Mouse (Mus musculus): ENCODE measurements around the gene Rnpepl1. TPM values are rescaled to one million over a fixed set of nuclear protein-coding genes. Genes with fewer than 3 reads are reported as not detected.

Gene Rnpepl1
- total and polyA plus RNA-seq, 3 experiments = 66.1 to 107 (median 78.3) TPM

DNA sequence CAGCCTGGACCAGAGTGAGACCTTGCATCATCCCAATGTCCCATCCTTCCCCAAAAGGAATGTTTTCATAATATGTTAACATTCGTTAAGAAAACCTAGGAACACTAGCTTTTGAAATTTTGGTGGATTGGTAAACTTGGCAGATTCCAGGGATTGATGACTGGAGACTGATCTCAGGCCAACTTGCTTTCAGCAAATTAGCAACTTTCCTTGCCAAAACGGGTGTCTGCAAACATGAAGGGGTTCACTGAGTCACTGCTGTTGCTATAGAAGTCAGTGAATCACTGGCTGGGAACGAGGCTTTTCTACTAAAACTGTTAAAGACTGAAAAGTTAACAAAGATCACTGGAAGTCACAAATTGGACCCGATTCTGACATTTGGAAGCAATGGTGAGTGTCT is 7.0 kb upstream of the Rnpepl1 start:
- Histone ChIP-seq H3K4me1 (ENCODE audit: control insufficient read depth, insufficient read depth, low read length) (peaks cover 5% of the 10 kb centered on the region), H3K4me3 (no peak overlapping the region), H3K36me3 (ENCODE audit: control insufficient read depth, insufficient read depth, low read length) (no peaks in the 10 kb centered on the region), H3K9ac (ENCODE audit: low read depth, low read length) (no peak overlapping the region), H3K79me2 (replicated peaks; ENCODE audit: control insufficient read depth, insufficient read depth, low read length) (no peaks in the 10 kb centered on the region), H3K27me3 (ENCODE audit: control insufficient read depth, insufficient read depth, low read length) (no peaks in the 10 kb centered on the region), H3K27ac (no peak overlapping the region)
- TF ChIP-seq EP300 (IDR thresholded peaks at IDR 0.05; ENCODE audit: insufficient read depth, low read depth, low read length) (no peak), CTCF (IDR thresholded peaks at IDR 0.05) (no peak), POLR2A (IDR thresholded peaks at IDR 0.05; ENCODE audit: insufficient read depth, low read depth, low read length) (no peak)
- intact Hi-C loops (cut with DNase I) = no loop called here
- DNase-seq = peak in 1 of 2 experiments; percentile 12
- 64% methylated on average over 4 of the region's 4 CpGs for WGBS

GRCm38 (mm10) chr1:92905703-92906310 is 4.8 kb upstream of the Rnpepl1 start:
- Histone ChIP-seq H3K79me2 (replicated peaks; ENCODE audit: control insufficient read depth, insufficient read depth, low read length) (no peaks in the 10 kb centered on the region), H3K27ac (peak overlapping the region; percentile 53), H3K36me3 (ENCODE audit: control insufficient read depth, insufficient read depth, low read length) (no peaks in the 10 kb centered on the region), H3K4me3 (no peak overlapping the region), H3K9ac (ENCODE audit: low read depth, low read length) (no peak overlapping the region), H3K4me1 (ENCODE audit: control insufficient read depth, insufficient read depth, low read length) (peaks cover 12% of the 10 kb centered on the region), H3K27me3 (ENCODE audit: control insufficient read depth, insufficient read depth, low read length) (no peaks in the 10 kb centered on the region)
- intact Hi-C loops (cut with DNase I) = no loop called here
- WGBS = 97% methylated on average over 2 of the region's 2 CpGs
- no peak for TF ChIP-seq EP300 (IDR thresholded peaks at IDR 0.05; ENCODE audit: insufficient read depth, low read depth, low read length)
- TF ChIP-seq CTCF (IDR thresholded peaks at IDR 0.05) = no peak
- no peak for TF ChIP-seq POLR2A (IDR thresholded peaks at IDR 0.05; ENCODE audit: insufficient read depth, low read depth, low read length)
- no peak for DNase-seq

- TF ChIP-seq EP300 (IDR thresholded peaks at IDR 0.05; ENCODE audit: insufficient read depth, low read depth, low read length) (peak; percentile 66; the same call in 1 of the 2 replicates), POLR2A (IDR thresholded peaks at IDR 0.05; ENCODE audit: insufficient read depth, low read depth, low read length) (peak; percentile 64; the same call in 1 of the 2 replicates), CTCF (IDR thresholded peaks at IDR 0.05) (peak; percentile 90)
- peak within 1 kb of the TSS; percentile 77 for H3K9ac ChIP-seq (ENCODE audit: low read depth, low read length)
- WGBS = under 1% methylated on average over 81 of the region's 81 CpGs
- no peaks in the 10 kb centered on the region for H3K36me3 ChIP-seq (ENCODE audit: control insufficient read depth, insufficient read depth, low read length)
- peaks cover 15% of the 10 kb centered on the region for H3K4me1 ChIP-seq (ENCODE audit: control insufficient read depth, insufficient read depth, low read length)
- no peaks in the 10 kb centered on the region for H3K79me2 ChIP-seq (replicated peaks; ENCODE audit: control insufficient read depth, insufficient read depth, low read length)
- DNase-seq = peak; percentile 89 to 92
- peak within 1 kb of the TSS; percentile 91 for H3K27ac ChIP-seq
- intact Hi-C loops (cut with DNase I) = loop anchor here (1.0 kb wide), 1 partner anchor 27 kb away; the partner anchor contains the start of gene Capn10
- peak within 1 kb of the TSS; percentile 87 for H3K4me3 ChIP-seq
- H3K27me3 ChIP-seq (ENCODE audit: control insufficient read depth, insufficient read depth, low read length) = no peaks in the 10 kb centered on the region
Observed at GRCm38 (mm10) chr1:92906779-92907631, 3.6 kb upstream of the Rnpepl1 start, which contains the start of gene Dusp28. Gene Dusp28 (plus strand): TSS chr1:92906981.

- H3K27me3 ChIP-seq (ENCODE audit: control insufficient read depth, insufficient read depth, low read length) = no peaks in the 10 kb centered on the region
- DNase-seq = no peak
- intact Hi-C loops (cut with DNase I) = loop anchor here (1.0 kb wide), 1 partner anchor 27 kb away; the partner anchor contains the start of gene Capn10
- 48% methylated on average over 20 of the region's 20 CpGs for WGBS
- no peaks in the 10 kb centered on the region for H3K79me2 ChIP-seq (replicated peaks; ENCODE audit: control insufficient read depth, insufficient read depth, low read length)
- H3K4me3 ChIP-seq = peak overlapping the region; percentile 87
- H3K4me1 ChIP-seq (ENCODE audit: control insufficient read depth, insufficient read depth, low read length) = peaks cover 18% of the 10 kb centered on the region
- no peaks in the 10 kb centered on the region for H3K36me3 ChIP-seq (ENCODE audit: control insufficient read depth, insufficient read depth, low read length)
- H3K9ac ChIP-seq (ENCODE audit: low read depth, low read length) = peak overlapping the region; percentile 37
- peak overlapping the region; percentile 91 for H3K27ac ChIP-seq
- TF ChIP-seq EP300 (IDR thresholded peaks at IDR 0.05; ENCODE audit: insufficient read depth, low read depth, low read length) = no peak
- TF ChIP-seq CTCF (IDR thresholded peaks at IDR 0.05) = no peak
- TF ChIP-seq POLR2A (IDR thresholded peaks at IDR 0.05; ENCODE audit: insufficient read depth, low read depth, low read length) = no peak
Observed at GRCm38 (mm10) chr1:92907632-92908360, 2.8 kb upstream of the Rnpepl1 start.

GRCm38 (mm10) chr1:92908664-92909063 is 1.9 kb upstream of the Rnpepl1 start:
- Histone ChIP-seq H3K4me3 (no peak overlapping the region), H3K79me2 (replicated peaks; ENCODE audit: control insufficient read depth, insufficient read depth, low read length) (no peaks in the 10 kb centered on the region), H3K27ac (no peak overlapping the region), H3K9ac (ENCODE audit: low read depth, low read length) (no peak overlapping the region), H3K4me1 (ENCODE audit: control insufficient read depth, insufficient read depth, low read length) (peaks cover 18% of the 10 kb centered on the region), H3K27me3 (ENCODE audit: control insufficient read depth, insufficient read depth, low read length) (no peaks in the 10 kb centered on the region), H3K36me3 (ENCODE audit: control insufficient read depth, insufficient read depth, low read length) (no peaks in the 10 kb centered on the region)
- intact Hi-C loops (cut with DNase I) = no loop called here
- no peak for TF ChIP-seq POLR2A (IDR thresholded peaks at IDR 0.05; ENCODE audit: insufficient read depth, low read depth, low read length)
- TF ChIP-seq EP300 (IDR thresholded peaks at IDR 0.05; ENCODE audit: insufficient read depth, low read depth, low read length) = no peak
- no peak for TF ChIP-seq CTCF (IDR thresholded peaks at IDR 0.05)
- WGBS = 98% methylated on average over 3 of the region's 3 CpGs
- DNase-seq = peak in 1 of 2 experiments; percentile 16
